Mouse (Mus musculus) liver, embryonic 14.5 days (tissue): ENCODE data around the gene Ptpra.

Experiments
- CTCF ChIP-seq: IDR thresholded peaks from 2 replicates; pipeline ENCODE4 v1.5.1; 2016; ENCODE audit warnings: antibody characterized with exemption, low read depth, control low read depth
- EP300 ChIP-seq: IDR thresholded peaks from 2 replicates; pipeline ENCODE4 v1.6.1; 2016; ENCODE audit warnings: antibody characterized with exemption, low read depth

GRCm38 (mm10) chr2:130491587-130491986 lies 41.5 kb downstream of the Ptpra start:
- TF ChIP-seq CTCF (no peak), EP300 (no peak)
